Mouse (Mus musculus): ENCODE data around the gene Kif1bp.

GRCm38 (mm10) chr10:62512855-62513254, 65.4 kb downstream of the Kif1bp start:
- TF ChIP-seq GATA1 (IDR thresholded peaks at IDR 0.05; ENCODE audit: borderline replicate concordance, low read length), result no peak
- no peak for TF ChIP-seq FLI1 (IDR thresholded peaks at IDR 0.05; ENCODE audit: low read length)
